Mouse (Mus musculus): ENCODE results near the gene Tenm3.

The Tenm3 gene

DNA sequence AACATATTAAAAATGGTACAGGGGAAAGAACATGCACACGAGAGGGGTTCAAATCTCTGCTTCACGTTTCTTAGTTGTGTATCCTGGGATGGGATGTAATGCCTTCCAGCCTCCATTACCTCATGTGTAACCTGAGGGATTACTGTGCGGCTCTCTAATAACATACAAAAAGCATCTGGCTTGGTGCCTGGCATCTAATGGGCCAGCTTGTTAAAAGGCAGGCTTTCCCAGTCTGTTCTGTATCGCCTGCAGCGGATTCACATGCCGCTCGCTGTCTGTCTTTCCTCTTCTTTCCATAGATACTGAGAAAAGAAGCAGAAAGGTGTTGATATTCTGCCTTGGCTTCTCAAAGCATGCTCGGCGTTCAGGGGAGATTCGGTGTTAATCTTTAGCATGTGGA lies 558.3 kb downstream of the Tenm3 start:
- no peak for TF ChIP-seq GATA4 (IDR thresholded peaks at IDR 0.05; ENCODE audit: insufficient replicate concordance, low read length)

DNA sequence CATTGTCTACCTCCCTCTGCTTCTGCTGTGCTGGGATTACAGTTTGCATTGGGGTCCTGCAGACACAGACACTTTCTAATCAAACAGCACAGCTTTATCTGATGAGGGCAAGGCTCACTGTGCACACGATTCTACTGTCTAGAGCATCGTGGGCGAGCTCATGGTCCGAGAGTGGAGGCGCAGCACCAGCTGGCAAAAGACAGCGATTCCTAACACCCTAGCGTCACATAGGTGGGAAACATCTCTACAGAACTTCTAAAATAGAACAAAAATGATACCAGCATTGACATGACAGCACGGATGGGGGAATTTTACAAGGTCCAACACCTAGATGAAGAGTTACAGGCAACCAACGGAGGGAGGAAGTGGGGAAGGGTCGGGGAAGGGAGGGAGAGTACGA lies 561.9 kb downstream of the Tenm3 start:
- no peak for TF ChIP-seq GATA4 (IDR thresholded peaks at IDR 0.05; ENCODE audit: insufficient replicate concordance, low read length)

DNA sequence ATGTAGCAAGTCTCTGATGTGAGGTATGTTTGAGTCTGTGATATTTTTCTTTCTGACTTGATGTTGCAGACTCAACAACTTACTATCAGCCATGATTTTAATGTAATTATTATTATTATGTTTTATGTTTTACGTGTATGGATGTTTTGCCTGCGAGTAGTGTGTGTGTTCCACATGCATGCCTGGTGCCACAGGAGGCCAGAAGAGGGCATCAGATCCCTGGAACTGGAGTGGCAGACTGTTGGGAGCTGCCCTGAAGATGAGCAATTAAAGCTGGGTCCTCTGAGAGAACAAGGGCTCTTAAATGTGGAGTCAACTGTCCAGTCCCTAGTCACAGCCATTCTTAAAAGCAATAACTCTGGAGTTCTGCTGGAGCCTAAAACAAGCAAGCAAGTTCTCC lies 564.4 kb downstream of the Tenm3 start:
- TF ChIP-seq GATA4 (IDR thresholded peaks at IDR 0.05; ENCODE audit: insufficient replicate concordance, low read length), result no peak

- no peak for TF ChIP-seq GATA4 (IDR thresholded peaks at IDR 0.05; ENCODE audit: insufficient replicate concordance, low read length)
Measured at GRCm38 (mm10) chr8:48277986-48278635, 565.6 kb downstream of the Tenm3 start.

DNA sequence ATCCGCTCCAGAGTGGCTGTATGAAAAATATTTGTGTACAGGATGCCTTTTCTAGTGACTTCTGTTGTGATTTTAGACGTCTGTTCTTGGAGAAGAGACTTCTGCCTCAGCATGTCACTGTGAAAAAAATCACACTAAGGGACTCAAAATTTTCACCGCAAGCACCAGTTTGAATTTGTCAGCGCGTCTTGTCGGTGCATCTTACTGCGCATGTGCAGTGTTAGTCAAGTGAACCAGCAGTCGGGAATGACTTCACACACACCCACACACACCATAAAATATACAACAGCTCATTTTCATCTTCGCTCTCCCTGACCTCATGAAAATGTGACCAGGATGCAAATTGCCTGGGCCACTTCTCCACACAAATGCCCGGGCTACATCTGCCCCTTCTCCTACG lies 568.7 kb downstream of the Tenm3 start:
- TF ChIP-seq GATA4 (IDR thresholded peaks at IDR 0.05; ENCODE audit: insufficient replicate concordance, low read length), result no peak

DNA sequence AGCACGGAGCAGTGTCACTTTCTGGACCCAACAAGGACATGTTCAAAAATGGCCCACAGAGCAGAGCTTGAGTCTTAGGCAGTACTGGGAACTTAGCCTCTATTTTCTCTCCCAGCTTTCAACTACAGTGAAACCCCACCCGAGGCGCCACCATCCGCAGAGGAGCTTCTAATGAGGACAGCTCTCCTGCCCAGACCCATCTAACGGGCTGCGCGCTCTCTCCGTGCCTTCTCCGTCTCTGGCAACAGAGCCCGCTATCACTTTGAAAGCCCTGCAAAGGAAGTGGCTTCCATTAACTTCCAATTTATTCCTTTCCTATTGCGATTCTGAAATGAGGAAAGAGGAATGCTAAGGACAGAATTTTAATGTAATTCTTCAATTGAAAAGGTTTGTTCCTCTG lies 569.2 kb downstream of the Tenm3 start:
- no peak for TF ChIP-seq GATA4 (IDR thresholded peaks at IDR 0.05; ENCODE audit: insufficient replicate concordance, low read length)

DNA sequence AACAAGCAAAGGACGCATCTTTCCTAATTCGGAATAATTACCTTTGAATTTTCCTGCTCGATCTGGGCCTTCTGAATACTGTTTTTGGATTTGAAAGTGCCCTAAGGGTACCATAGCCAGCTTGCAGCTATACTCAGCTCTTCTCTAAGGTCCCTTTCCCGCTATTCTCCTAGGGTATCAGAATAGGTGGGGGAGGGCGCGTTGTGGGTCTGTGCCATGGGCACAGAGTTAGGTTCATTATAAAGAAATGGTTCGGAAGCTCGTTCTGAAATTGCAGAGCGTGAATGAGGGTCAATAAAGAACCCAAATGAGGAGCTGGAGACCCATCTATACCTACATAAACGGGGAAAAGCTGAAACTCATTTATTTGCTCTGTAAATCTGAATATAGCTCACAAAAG lies 575.1 kb downstream of the Tenm3 start:
- TF ChIP-seq GATA4 (IDR thresholded peaks at IDR 0.05; ENCODE audit: insufficient replicate concordance, low read length), result no peak

DNA sequence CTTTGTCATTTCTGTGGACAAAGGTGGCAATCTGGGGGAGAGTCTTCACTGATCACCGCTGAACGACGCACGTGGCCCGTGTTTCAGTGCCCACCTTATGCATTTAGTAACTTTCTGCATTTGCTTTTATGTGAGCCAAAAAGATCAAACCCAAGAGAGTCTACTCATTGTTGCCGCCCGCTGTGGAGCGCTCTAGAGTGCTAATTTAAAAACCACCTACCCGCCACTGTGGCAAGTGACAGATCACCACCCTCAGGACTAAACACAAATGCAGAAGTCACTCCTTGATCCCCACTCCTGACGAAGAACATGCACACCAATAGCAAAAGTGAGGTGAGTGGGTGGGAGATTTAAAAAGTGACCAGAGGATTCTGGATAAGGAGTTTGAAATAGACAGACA lies 583.5 kb downstream of the Tenm3 start:
- no peak for TF ChIP-seq GATA4 (IDR thresholded peaks at IDR 0.05; ENCODE audit: insufficient replicate concordance, low read length)

GRCm38 (mm10) chr8:48259832-48260231 lies 583.9 kb downstream of the Tenm3 start:
- TF ChIP-seq GATA4 (IDR thresholded peaks at IDR 0.05; ENCODE audit: insufficient replicate concordance, low read length), result no peak

DNA sequence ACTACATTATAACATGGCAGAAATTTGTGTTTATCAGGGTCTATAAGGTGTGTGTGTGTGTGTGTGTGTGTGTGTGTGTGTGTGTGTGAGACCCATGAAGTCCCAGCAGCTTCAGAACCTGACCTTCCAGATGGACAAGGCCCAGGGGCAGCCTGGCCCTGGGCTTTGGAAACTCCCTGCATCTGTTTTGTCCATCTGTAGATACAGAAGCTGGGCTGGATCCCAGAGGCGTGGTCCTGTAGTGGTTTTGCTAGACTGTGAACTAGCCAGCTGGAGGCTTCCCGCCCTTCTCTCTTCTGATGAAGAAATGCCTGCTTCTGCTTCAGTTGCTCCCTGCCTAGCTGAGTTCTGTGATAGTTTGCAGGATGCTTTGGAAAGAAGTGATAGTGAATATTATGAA lies 599.9 kb downstream of the Tenm3 start:
- no peak for TF ChIP-seq GATA4 (IDR thresholded peaks at IDR 0.05; ENCODE audit: insufficient replicate concordance, low read length)

DNA sequence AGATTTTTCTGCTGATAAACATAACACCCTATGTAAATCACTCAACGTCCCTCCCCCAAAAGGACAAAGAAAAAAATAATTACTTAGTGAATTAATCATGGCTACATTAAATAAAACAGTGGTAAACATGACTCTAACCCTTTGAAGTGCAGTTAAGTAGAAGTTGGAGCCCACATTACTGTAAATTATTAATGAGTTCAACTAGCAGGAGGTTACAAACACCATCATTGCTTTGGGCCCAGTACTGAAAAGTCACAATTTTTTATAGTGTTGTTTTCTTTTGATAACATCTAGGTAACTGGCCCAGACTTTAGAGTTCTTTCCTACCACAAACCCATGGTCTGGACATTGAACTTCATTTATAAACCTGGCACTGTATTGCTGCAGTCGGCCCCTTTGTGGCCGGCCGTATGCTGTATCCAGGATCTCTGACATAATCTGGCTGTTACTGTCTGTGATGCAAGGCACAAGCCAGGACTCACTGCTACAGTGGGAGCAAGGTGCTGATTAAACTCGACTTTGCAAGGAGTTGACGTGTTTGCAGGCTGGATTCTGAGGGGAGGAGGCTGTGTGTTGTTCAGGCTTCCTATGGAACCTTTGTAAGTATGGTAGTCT lies 602.7 kb downstream of the Tenm3 start:
- TF ChIP-seq GATA4 (IDR thresholded peaks at IDR 0.05; ENCODE audit: insufficient replicate concordance, low read length), result no peak

DNA sequence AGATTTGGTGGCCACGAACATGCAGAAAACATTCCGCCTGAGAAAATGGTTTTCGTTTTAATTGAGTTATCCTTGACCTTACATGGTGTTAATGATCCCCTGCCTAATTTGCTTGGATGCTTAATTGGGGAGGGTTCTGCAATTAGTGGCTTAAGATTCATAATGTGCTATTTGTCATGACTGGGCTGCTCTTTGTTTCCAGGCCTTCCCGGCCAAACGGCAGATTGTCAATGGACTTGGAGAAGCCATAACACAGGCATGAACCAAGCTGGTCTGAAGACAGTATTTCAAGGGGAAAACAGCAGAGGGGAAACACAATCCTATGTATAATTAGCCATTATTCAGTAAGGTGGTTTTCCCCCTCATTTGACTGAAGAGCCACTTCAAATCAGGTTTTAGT lies 606.8 kb downstream of the Tenm3 start:
- TF ChIP-seq GATA4 (IDR thresholded peaks at IDR 0.05; ENCODE audit: insufficient replicate concordance, low read length), result no peak

GRCm38 (mm10) chr8:48232927-48233326 lies 610.8 kb downstream of the Tenm3 start:
- TF ChIP-seq GATA4 (IDR thresholded peaks at IDR 0.05; ENCODE audit: insufficient replicate concordance, low read length), result no peak

GRCm38 (mm10) chr8:48231882-48232281 lies 611.9 kb downstream of the Tenm3 start:
- no peak for TF ChIP-seq GATA4 (IDR thresholded peaks at IDR 0.05; ENCODE audit: insufficient replicate concordance, low read length)

- TF ChIP-seq GATA4 (IDR thresholded peaks at IDR 0.05; ENCODE audit: insufficient replicate concordance, low read length), result no peak
Measured at GRCm38 (mm10) chr8:48231389-48231788, 612.4 kb downstream of the Tenm3 start.

- TF ChIP-seq GATA4 (IDR thresholded peaks at IDR 0.05; ENCODE audit: insufficient replicate concordance, low read length), result no peak
Measured at GRCm38 (mm10) chr8:48228676-48229075, 615.1 kb downstream of the Tenm3 start.

- TF ChIP-seq GATA4 (IDR thresholded peaks at IDR 0.05; ENCODE audit: insufficient replicate concordance, low read length), result no peak
Measured at GRCm38 (mm10) chr8:48224753-48225152, 619.0 kb downstream of the Tenm3 start.
